ENCODE assay signal across 8 mouse cellular contexts in genomic region chr8:95245180-95245579, GRCm38 (mm10). TPM values are rescaled to one million over a fixed set of nuclear protein-coding genes. Genes with fewer than 3 reads are reported as not detected.
DNase-seq lines count a peak whose midpoint lies in the region; ATAC-seq lines count a peak whose summit lies in the region.

No protein-coding gene starts in this region.

- no peaks in the 10 kb centered on the region for H3K9me3 ChIP-seq in intestine, embryonic 15.5 days

- no peak overlapping the region for H3K9ac ChIP-seq in intestine, embryonic 15.5 days

- peak overlapping the region; percentile 40; the same call in 1 of the 2 replicates for H3K27ac ChIP-seq in intestine, embryonic 15.5 days

- H3K4me2 ChIP-seq in intestine, embryonic 15.5 days (replicated peaks): no peak overlapping the region

- no peaks in the 10 kb centered on the region for H3K27me3 ChIP-seq in intestine, embryonic 15.5 days (replicated peaks)

- DNase-seq in adrenal gland, adult 2 months: peak; percentile 44
- no peak for DNase-seq in adrenal gland, adult 18-20 months (ENCODE audit: low spot score in 2 of 2)
- DNase-seq in heart, adult 18-20 months: peak; percentile 70 to 84
- peak; percentile 55 to 65 for DNase-seq in lung, postnatal 4 days
- peak; percentile 93 for DNase-seq in thymus, postnatal 0 days (ENCODE audit: low spot score)
- DNase-seq in cerebellum, adult 9-11 months: no peak

- no peak overlapping the region for H3K4me3 ChIP-seq in intestine, embryonic 15.5 days (replicated peaks)

- peaks cover 13% of the 10 kb centered on the region; the same call in 1 of the 2 replicates for H3K4me1 ChIP-seq in intestine, embryonic 15.5 days (replicated peaks)

- ATAC-seq in CD4-positive, CD25-positive, alpha-beta regulatory T cell, adult 4 months: peak; percentile 83
- ATAC-seq in intestine, embryonic 15.5 days: peak; percentile 83

- no peaks in the 10 kb centered on the region for H3K36me3 ChIP-seq in intestine, embryonic 15.5 days

- WGBS in intestine, embryonic 15.5 days: 42% methylated on average over 5 of the region's 5 CpGs

RNA-seq across cellular contexts. Expression of gene Kifc3, which starts 42.6 kb away (rescaled TPM):
- total RNA-seq in adrenal gland, adult 2 months (2021): 100 to 1,000 TPM; 134 to 144 TPM
- 268 and 330 TPM in 2 replicates for polyA plus RNA-seq in adrenal gland, adult 2 months (2012; rRNA removed)
- total RNA-seq in adrenal gland, adult 18-20 months (2021): 100 to 1,000 TPM; 133 to 161 TPM
- not detected for polyA plus RNA-seq in CD4-positive, CD25-positive, alpha-beta regulatory T cell, adult 4 months (2017; shearing (Covaris generic))
- total RNA-seq in heart, adult 18-20 months (2021): 10 to 100 TPM; 73.0 to 91.6 TPM
- 28.6 and 31.3 TPM in 2 replicates for polyA plus RNA-seq in intestine, embryonic 15.5 days (2015; fragmentation: Nextera tagmentation; extraction: Ambion mirVana)
- 8.6 and 8.7 TPM in 2 replicates for polyA plus RNA-seq in thymus, postnatal 0 days (2015; fragmentation: Nextera tagmentation; extraction: Ambion mirVana)

Comparison
In these comparisons a context has a peak if more than half of its experiments do, and no peak if none do; other contexts are left out.
1. DNase-seq: peak in adrenal gland, adult 2 months (single experiment), heart, adult 18-20 months (2 of 2), lung, postnatal 4 days (2 of 2) and thymus, postnatal 0 days (single experiment); none in adrenal gland, adult 18-20 months (0 of 2) and cerebellum, adult 9-11 months (single experiment).